Comparison of ENCODE assay signal across 22 mouse cellular contexts in genomic region chr16:93549287-93549686, GRCm38 (mm10). TPM values are rescaled to one million over a fixed set of nuclear protein-coding genes. Genes with fewer than 3 reads are reported as not detected.
DNase-seq lines count a peak whose midpoint lies in the region; ATAC-seq and TF ChIP-seq lines count a peak whose summit lies in the region.
"Had no signal": no experiment of that assay in that cellular context is flagged by ENCODE, and none has a peak within 500 bp of the region (broad histone marks: within the 10 kb centered on the region; RNA-seq: fewer than 3 reads in every experiment).

No protein-coding gene starts in this region.

- no peak overlapping the region for H3K9ac ChIP-seq in heart, embryonic 12.5 days
- H3K9ac ChIP-seq in stomach, embryonic 14.5 days (replicated peaks; ENCODE audit: low read depth, low read length): no peak overlapping the region
- H3K9ac ChIP-seq: embryonic facial prominence, embryonic 13.5 days; limb, embryonic 12.5 days; liver, embryonic 13.5 days; neural tube, embryonic 12.5 days had no signal

- no peaks in the 10 kb centered on the region for H3K79me2 ChIP-seq in C2C12 (ENCODE audit: control insufficient read depth, insufficient read depth)

- no peak overlapping the region for H3ac ChIP-seq in C2C12 (ENCODE audit: control insufficient read depth, insufficient read length, low read depth)

- H3K36me3 ChIP-seq in heart, embryonic 12.5 days: no peaks in the 10 kb centered on the region
- no peaks in the 10 kb centered on the region for H3K36me3 ChIP-seq in C2C12 (ENCODE audit: control insufficient read depth, insufficient read depth)
- no peaks in the 10 kb centered on the region for H3K36me3 ChIP-seq in embryonic facial prominence, embryonic 10.5 days (replicated peaks)
- no peaks in the 10 kb centered on the region for H3K36me3 ChIP-seq in stomach, embryonic 14.5 days (ENCODE audit: control insufficient read depth, insufficient read depth, low read length)
- H3K36me3 ChIP-seq: embryonic facial prominence, embryonic 13.5 days; hindbrain, embryonic 10.5 days; limb, embryonic 12.5 days; liver, embryonic 13.5 days; neural tube, embryonic 12.5 days had no signal

- ATAC-seq in heart, embryonic 12.5 days (ENCODE audit: insufficient number of reproducible peaks, low FRiP score): no peak
- peak; percentile 68 for ATAC-seq in stomach, embryonic 14.5 days (ENCODE audit: insufficient number of reproducible peaks, insufficient read depth, low FRiP score, low read depth)
- no peak for ATAC-seq in monocyte, adult 5-6 weeks (replicated peaks; ENCODE audit: insufficient number of reproducible peaks, low FRiP score, low TSS enrichment, poor library complexity, severe bottlenecking)
- ATAC-seq: forebrain, embryonic 16.5 days; hindbrain, postnatal 0 days had no signal

- H3K4me3 ChIP-seq in heart, embryonic 12.5 days: no peak overlapping the region
- H3K4me3 ChIP-seq in C2C12 (ENCODE audit: insufficient read depth, poor library complexity, severe bottlenecking): no peak overlapping the region
- no peak overlapping the region for H3K4me3 ChIP-seq in embryonic facial prominence, embryonic 10.5 days
- no peak overlapping the region for H3K4me3 ChIP-seq in stomach, embryonic 14.5 days (ENCODE audit: low read depth, low read length)
- H3K4me3 ChIP-seq: embryonic facial prominence, embryonic 13.5 days; hindbrain, embryonic 10.5 days; limb, embryonic 12.5 days; liver, embryonic 13.5 days; neural tube, embryonic 12.5 days had no signal

- H3K27me3 ChIP-seq in heart, embryonic 12.5 days (replicated peaks): peaks cover 10% of the 10 kb centered on the region; the same call in 1 of the 2 replicates
- no peaks in the 10 kb centered on the region for H3K27me3 ChIP-seq in C2C12 (ENCODE audit: control insufficient read depth, insufficient read depth, insufficient read length)
- H3K27me3 ChIP-seq in embryonic facial prominence, embryonic 10.5 days (replicated peaks; ENCODE audit: low read depth, poor library complexity, severe bottlenecking): no peaks in the 10 kb centered on the region; the same call in 1 of the 2 replicates
- no peaks in the 10 kb centered on the region for H3K27me3 ChIP-seq in stomach, embryonic 14.5 days (ENCODE audit: control insufficient read depth, insufficient read depth, low read length)
- H3K27me3 ChIP-seq: liver, embryonic 13.5 days; neural tube, embryonic 12.5 days had no signal

- no peak for TF ChIP-seq CTCF in C2C12 (IDR thresholded peaks at IDR 0.05; ENCODE audit: control insufficient read depth, insufficient read depth, insufficient read length)

- H3K4me2 ChIP-seq in heart, embryonic 12.5 days: peak overlapping the region; percentile 19; the same call in 1 of the 2 replicates
- no peak overlapping the region for H3K4me2 ChIP-seq in stomach, embryonic 14.5 days (replicated peaks; ENCODE audit: low read depth, low read length)
- H3K4me2 ChIP-seq: embryonic facial prominence, embryonic 13.5 days; limb, embryonic 12.5 days; liver, embryonic 13.5 days; midbrain, embryonic 11.5 days; neural tube, embryonic 12.5 days had no signal

- H3K4me1 ChIP-seq in heart, embryonic 12.5 days (replicated peaks): peaks cover 7% of the 10 kb centered on the region
- peaks cover 39% of the 10 kb centered on the region for H3K4me1 ChIP-seq in embryonic facial prominence, embryonic 10.5 days
- H3K4me1 ChIP-seq in stomach, embryonic 14.5 days (ENCODE audit: control insufficient read depth, insufficient read depth, low read length): peaks cover 7% of the 10 kb centered on the region; the same call in 1 of the 2 replicates
- H3K4me1 ChIP-seq: liver, embryonic 13.5 days; neural tube, embryonic 12.5 days had no signal

- H3K79me3 ChIP-seq in C2C12 (ENCODE audit: low read depth): no peaks in the 10 kb centered on the region

- WGBS in heart, embryonic 12.5 days: 24% methylated on average over 10 of the region's 10 CpGs
- 56% methylated on average over 10 of the region's 10 CpGs for WGBS in embryonic facial prominence, embryonic 10.5 days
- 27% methylated on average over 10 of the region's 10 CpGs for WGBS in stomach, embryonic 14.5 days

- no peak overlapping the region for H3K27ac ChIP-seq in heart, embryonic 12.5 days (ENCODE audit: poor library complexity, severe bottlenecking)
- H3K27ac ChIP-seq in embryonic facial prominence, embryonic 10.5 days (replicated peaks): no peak overlapping the region
- peak overlapping the region; percentile 33; the same call in 1 of the 2 replicates for H3K27ac ChIP-seq in stomach, embryonic 14.5 days (ENCODE audit: low read length)
- H3K27ac ChIP-seq: embryonic facial prominence, embryonic 13.5 days; hindbrain, embryonic 10.5 days; hindbrain, postnatal 0 days; limb, embryonic 12.5 days; liver, embryonic 13.5 days; neural tube, embryonic 12.5 days had no signal

- no peaks in the 10 kb centered on the region for H3K9me3 ChIP-seq in heart, embryonic 12.5 days (replicated peaks)
- H3K9me3 ChIP-seq in embryonic facial prominence, embryonic 10.5 days: no peaks in the 10 kb centered on the region
- H3K9me3 ChIP-seq in stomach, embryonic 14.5 days (ENCODE audit: control insufficient read depth, low read depth, low read length): no peaks in the 10 kb centered on the region
- H3K9me3 ChIP-seq: embryonic facial prominence, embryonic 13.5 days; hindbrain, embryonic 10.5 days; limb, embryonic 12.5 days; liver, embryonic 13.5 days; neural tube, embryonic 12.5 days had no signal

- no peak for DNase-seq in heart, adult 11 months
- peak; percentile 25 for DNase-seq in embryonic facial prominence, embryonic 10.5 days (ENCODE audit: low spot score)
- no peak for DNase-seq in adrenal gland, postnatal 14 days
- no peak for DNase-seq in ovary, postnatal 10 days (ENCODE audit: low spot score)
- DNase-seq: B cell, adult 2 months; cerebellum, adult 18-20 months; cerebellum, postnatal 25 days; gastrocnemius, postnatal 36 days; kidney, adult 8-10 months; kidney, postnatal 14 days; liver, embryonic 13.5 days had no signal

TF ChIP-seq in C2C12, 6 proteins besides CTCF, POLR2A, EP300 and RAD21:
- TF ChIP-seq USF1 (IDR thresholded peaks at IDR 0.05; ENCODE audit: low read depth) (no peak), FOSL1 (IDR thresholded peaks at IDR 0.05; ENCODE audit: insufficient read depth, low read length, poor library complexity, severe bottlenecking) (no peak), MAX (IDR thresholded peaks at IDR 0.05) (no peak), MYOD1 (IDR thresholded peaks at IDR 0.05; ENCODE audit: control insufficient read depth, insufficient read length, low read depth) (peak; percentile 31)

RNA-seq across cellular contexts. Expression of gene Setd4, which starts 54.6 kb away (rescaled TPM):
- 6.4 and 7.5 TPM in 2 replicates for polyA plus RNA-seq in heart, embryonic 12.5 days (2016; fragmentation: Nextera tagmentation; extraction: Ambion mirVana)
- polyA plus RNA-seq in C2C12 (2012; fragmentation: generic; extraction: Trizol): 6.2 TPM
- polyA plus RNA-seq in embryonic facial prominence, embryonic 10.5 days (2016; fragmentation: Nextera tagmentation; extraction: Ambion mirVana): 15.6 and 17.7 TPM in 2 replicates
- 11.5 and 14.3 TPM in 2 replicates for polyA plus RNA-seq in stomach, embryonic 14.5 days (2014; fragmentation: Nextera tagmentation; extraction: Ambion mirVana)
- 5.4 and 11.7 TPM in 2 replicates for total RNA-seq in adrenal gland, postnatal 14 days (2021)
- total RNA-seq in monocyte, adult 5-6 weeks (2017): 10.7 to 13.7 TPM (median 13.0 TPM) in 3 replicates

RNA-seq across cellular contexts. Expression of gene Cbr1, which starts 56.4 kb away (rescaled TPM):
- polyA plus RNA-seq in heart, embryonic 12.5 days (2016; fragmentation: Nextera tagmentation; extraction: Ambion mirVana): 57.0 and 58.0 TPM in 2 replicates
- polyA plus RNA-seq in C2C12 (2012; fragmentation: generic; extraction: Trizol): 18.2 TPM
- 97.5 and 111 TPM in 2 replicates for polyA plus RNA-seq in embryonic facial prominence, embryonic 10.5 days (2016; fragmentation: Nextera tagmentation; extraction: Ambion mirVana)
- 89.9 and 95.9 TPM in 2 replicates for polyA plus RNA-seq in stomach, embryonic 14.5 days (2014; fragmentation: Nextera tagmentation; extraction: Ambion mirVana)
- 128 and 147 TPM in 2 replicates for total RNA-seq in adrenal gland, postnatal 14 days (2021)
- total RNA-seq in monocyte, adult 5-6 weeks (2017): 6.5 to 13.6 TPM (median 12.2 TPM) in 3 replicates
